Mouse (Mus musculus) stomach, embryonic 14.5 days (tissue): Measurements from ENCODE around the gene Sp3. TPM values are rescaled to one million over a fixed set of nuclear protein-coding genes. Genes with fewer than 3 reads are reported as not detected.

Source experiments
- ATAC-seq: fragments of 200-750 bp; cut with Nextera tagmentation; 2 replicates; pipeline ENCODE4 v1.8.0; 2017; ENCODE audit warnings: low read depth, moderate TSS enrichment; ENCODE audit not compliant: insufficient number of reproducible peaks, insufficient read depth, low FRiP score
- H3K27ac ChIP-seq: fragments of 300-500 bp; sonication (generic); 2 replicates; pipeline ENCODE4 v1.5.1; 2014; ENCODE audit warnings: mild to moderate bottlenecking, low read length, moderate library complexity, mixed read lengths
- H3K27me3 ChIP-seq: fragments of 300-500 bp; sonication (generic); 2 replicates; pipeline ENCODE4 v1.6.1; 2014; ENCODE audit warnings: low read length, control low read depth, mixed read lengths; ENCODE audit not compliant: control insufficient read depth, insufficient read depth
- H3K36me3 ChIP-seq: fragments of 300-500 bp; sonication (generic); 2 replicates; pipeline ENCODE4 v1.6.1; 2014; ENCODE audit warnings: mild to moderate bottlenecking, control low read depth, low read length, moderate library complexity, mixed read lengths; ENCODE audit not compliant: control insufficient read depth, insufficient read depth
- H3K4me1 ChIP-seq: fragments of 300-500 bp; sonication (generic); 2 replicates; pipeline ENCODE4 v1.6.1; 2014; ENCODE audit warnings: low read length, control low read depth, mixed read lengths; ENCODE audit not compliant: control insufficient read depth, insufficient read depth
- H3K4me2 ChIP-seq: fragments of 300-500 bp; sonication (generic); replicated peaks from 2 replicates; pipeline ENCODE4 v1.6.1; 2014; ENCODE audit warnings: low read depth, low read length, control low read depth
- H3K4me3 ChIP-seq: fragments of 300-500 bp; sonication (generic); 2 replicates; pipeline ENCODE4 v1.5.1; 2014; ENCODE audit warnings: low read depth, low read length, control low read depth
- H3K9ac ChIP-seq: fragments of 300-500 bp; sonication (generic); replicated peaks from 2 replicates; pipeline ENCODE4 v1.6.1; 2014; ENCODE audit warnings: low read depth, mild to moderate bottlenecking, control low read depth, low read length, moderate library complexity, mixed read lengths
- H3K9me3 ChIP-seq: fragments of 300-500 bp; sonication (generic); 2 replicates; pipeline ENCODE4 v1.6.1; 2016; ENCODE audit warnings: low read depth, low read length, control low read depth; ENCODE audit not compliant: control insufficient read depth
- WGBS: fragments of 180-500 bp; shearing (Covaris S2); extraction: QIAGEN DNeasy Blood & Tissue Kit; methylation state at CpG from one replicate; pipeline ENCODE4 v1.1.7; 2014; 5-methylcytosine and 5-hydroxymethylcytosine counted together
- polyA plus RNA-seq: library from polyadenylated mRNA; unstranded; fragments of >200 nt; fragmentation: Nextera tagmentation; extraction: Ambion mirVana; gene quantifications from 2 replicates; pipeline ENCODE4 v1.2.1, GENCODE M21; 2014

Gene Sp3
- polyA plus RNA-seq, 1 experiment from 2014 or later: 66.9 TPM

DNA sequence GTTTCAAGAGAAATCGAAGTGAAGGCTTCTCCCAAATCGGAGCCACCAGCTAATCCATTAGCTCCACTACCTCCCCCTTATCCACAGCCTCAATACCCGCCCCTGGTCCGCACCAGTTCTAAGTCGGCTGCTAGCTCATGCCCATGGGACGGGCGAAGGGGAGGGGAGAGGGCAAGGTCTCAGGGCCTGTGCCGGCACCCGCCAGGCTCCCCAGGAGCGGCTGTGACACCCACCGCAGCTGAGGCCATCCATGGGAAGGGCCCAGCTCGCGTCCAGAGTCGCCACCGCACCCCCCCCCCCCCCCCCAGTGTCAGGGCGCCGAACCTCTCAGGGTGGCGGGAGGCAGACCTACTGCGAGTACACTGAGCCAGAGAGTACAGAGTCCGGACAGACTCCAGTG lies 32.4 kb upstream of the Sp3 start:
- Histone ChIP-seq H3K4me2 (no peak overlapping the region), H3K4me3 (no peak overlapping the region), H3K36me3 (no peaks in the 10 kb centered on the region), H3K9me3 (peaks cover 6% of the 10 kb centered on the region; the same call in 1 of the 2 replicates), H3K9ac (no peak overlapping the region), H3K27ac (no peak overlapping the region), H3K27me3 (no peaks in the 10 kb centered on the region), H3K4me1 (no peaks in the 10 kb centered on the region)
- ATAC-seq: no peak
- 72% methylated on average over 18 of the region's 20 CpGs for WGBS

DNA sequence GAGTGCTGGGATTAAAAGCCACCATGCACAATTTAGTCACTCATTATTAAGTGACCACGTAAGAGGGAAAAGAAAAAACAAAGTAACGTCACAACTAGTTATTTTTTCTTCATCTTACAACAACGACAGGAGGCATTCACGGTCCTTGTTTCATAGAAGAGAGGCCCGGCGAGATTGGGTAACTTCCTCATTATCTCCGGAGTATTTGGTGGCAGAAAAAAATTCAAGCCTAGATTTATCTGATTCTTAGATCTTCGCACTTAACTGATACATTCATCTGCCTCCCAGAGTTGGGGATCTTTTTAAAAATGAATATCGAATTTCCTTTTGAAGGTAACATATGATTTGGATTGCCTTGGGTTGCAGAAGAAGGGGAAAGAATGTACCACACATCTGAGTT lies 27.2 kb upstream of the Sp3 start:
- WGBS: 91% methylated on average over 9 of the region's 9 CpGs
- Histone ChIP-seq H3K4me3 (no peak overlapping the region), H3K27me3 (no peaks in the 10 kb centered on the region), H3K36me3 (no peaks in the 10 kb centered on the region), H3K4me1 (peaks cover 19% of the 10 kb centered on the region), H3K4me2 (no peak overlapping the region), H3K27ac (no peak overlapping the region), H3K9me3 (peaks cover 6% of the 10 kb centered on the region; the same call in 1 of the 2 replicates), H3K9ac (no peak overlapping the region)
- no peak for ATAC-seq

DNA sequence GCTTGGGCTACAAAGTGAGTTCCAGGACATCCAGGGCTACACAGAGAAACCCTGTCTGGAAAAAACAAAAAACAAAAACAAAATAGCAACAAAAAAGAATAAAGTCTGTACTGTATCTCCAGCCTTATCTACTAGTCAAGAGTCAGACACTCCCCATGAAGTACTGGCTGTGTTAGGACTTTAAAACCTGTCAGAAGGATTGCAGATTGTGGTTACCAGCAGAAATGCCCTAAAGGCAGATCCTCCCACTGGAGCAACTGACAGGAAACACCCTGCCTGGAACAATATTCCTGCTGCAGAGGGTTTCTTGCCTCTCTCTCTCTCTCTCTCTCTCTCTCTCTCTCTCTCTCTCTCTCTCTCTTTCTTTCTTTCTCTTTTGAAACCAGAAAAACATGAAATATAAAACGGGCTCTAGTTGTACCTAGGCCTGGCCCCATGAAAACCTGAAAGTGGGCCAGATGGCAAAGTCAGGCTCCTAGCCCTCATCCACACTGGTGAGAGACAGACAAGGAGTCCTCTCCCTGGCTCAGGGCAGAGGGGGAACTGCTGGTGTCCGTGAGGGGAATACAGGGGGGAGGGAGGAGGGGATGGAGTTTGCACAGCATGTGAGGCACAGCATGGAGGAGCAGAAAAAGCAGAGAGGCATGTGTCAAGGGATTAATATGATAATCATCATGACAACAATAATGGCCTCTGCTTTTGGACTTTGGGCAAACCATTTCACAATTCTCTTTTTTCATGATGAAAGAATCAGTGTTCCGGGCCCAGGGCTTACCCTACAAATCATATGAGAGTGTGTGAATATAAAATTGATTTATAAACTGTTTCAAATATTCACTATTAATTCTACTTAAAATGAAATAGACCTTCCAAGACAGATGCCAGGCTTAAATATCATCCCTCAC lies 25.6 kb upstream of the Sp3 start:
- no peak for ATAC-seq
- Histone ChIP-seq H3K9ac (no peak overlapping the region), H3K4me3 (no peak overlapping the region), H3K27ac (peak overlapping the region; percentile 94; the same call in 1 of the 2 replicates), H3K4me2 (no peak overlapping the region), H3K4me1 (peaks cover 19% of the 10 kb centered on the region), H3K27me3 (no peaks in the 10 kb centered on the region), H3K36me3 (no peaks in the 10 kb centered on the region), H3K9me3 (peaks cover 5% of the 10 kb centered on the region; the same call in 1 of the 2 replicates)
- WGBS: 50% methylated on average over 3 of the region's 3 CpGs

DNA sequence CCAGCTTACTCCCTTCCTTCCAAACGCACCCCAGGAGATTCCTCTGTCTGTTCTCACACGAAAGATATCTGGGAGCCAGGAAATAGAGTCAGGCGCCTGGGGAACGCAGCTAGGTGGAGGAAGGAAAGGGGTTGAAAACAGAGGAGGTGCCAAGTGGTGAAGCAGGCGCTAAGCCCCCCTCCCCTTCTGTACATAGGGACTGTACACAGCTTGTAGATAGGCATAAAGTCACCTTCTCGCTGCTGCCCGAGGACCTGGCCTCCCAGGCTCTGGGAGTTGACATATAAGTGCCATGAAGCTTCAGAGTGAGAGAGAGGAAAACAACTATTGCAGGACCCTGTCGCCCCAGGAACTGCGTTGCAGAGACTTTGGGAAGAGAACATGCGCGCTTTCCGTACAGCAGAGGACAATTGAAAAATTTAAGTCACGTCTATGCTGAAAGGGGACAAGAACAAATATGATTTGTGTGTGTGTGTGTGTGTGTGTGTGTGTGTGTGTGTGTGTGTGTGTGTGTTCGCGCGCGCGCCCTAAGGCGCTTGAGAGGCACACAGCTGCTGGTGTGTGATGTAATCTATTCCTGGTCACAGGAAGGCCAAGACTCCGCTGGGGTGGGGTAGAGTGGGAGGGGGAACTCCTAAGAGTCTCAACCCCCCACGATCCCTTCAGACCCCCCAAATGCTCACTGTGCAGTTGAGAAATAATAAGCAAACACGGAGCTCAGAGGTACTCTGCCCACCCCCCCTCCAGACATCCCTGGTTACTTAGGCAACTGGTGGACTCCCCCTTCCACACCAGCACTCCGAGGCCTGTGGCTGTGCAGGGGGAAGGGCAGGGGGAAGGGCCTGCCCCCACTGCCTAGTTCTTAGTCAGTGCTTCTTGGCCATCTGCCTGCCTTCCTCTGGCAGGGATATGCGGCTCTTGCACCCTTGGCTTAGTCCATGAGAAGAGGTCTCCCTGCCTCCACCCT lies 23.8 kb upstream of the Sp3 start:
- Histone ChIP-seq H3K27me3 (no peaks in the 10 kb centered on the region), H3K27ac (peak overlapping the region; percentile 94), H3K9me3 (no peaks in the 10 kb centered on the region), H3K36me3 (no peaks in the 10 kb centered on the region), H3K4me2 (peak overlapping the region; percentile 42), H3K4me3 (0 out of 2 replicates have a peak overlapping the region, but pooled peaks have one; percentile 5), H3K9ac (no peak overlapping the region), H3K4me1 (peaks cover 19% of the 10 kb centered on the region)
- peak; percentile 86 for ATAC-seq
- WGBS: 17% methylated on average over 24 of the region's 24 CpGs

DNA sequence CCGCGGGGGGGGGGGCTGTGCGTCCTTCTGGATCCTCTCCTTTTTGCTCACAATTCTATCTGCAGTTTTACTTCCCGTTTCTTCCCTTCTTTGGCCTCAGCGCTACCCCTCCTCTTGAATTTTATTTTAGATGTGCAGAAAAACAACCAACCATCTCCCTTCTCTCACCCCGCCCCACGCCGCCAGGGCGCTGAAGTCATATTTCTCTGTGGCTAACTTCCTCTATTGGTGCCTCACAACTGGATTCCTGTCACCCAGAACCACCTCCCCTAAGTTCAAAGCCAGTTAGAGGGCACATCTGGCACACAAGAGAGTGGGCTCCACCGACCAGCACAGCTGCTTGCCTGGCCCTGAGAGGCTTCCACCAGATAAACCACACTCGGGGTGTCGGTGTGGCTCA lies 22.8 kb upstream of the Sp3 start:
- 58% methylated on average over 10 of the region's 12 CpGs for WGBS
- Histone ChIP-seq H3K27me3 (no peaks in the 10 kb centered on the region), H3K36me3 (no peaks in the 10 kb centered on the region), H3K4me2 (no peak overlapping the region; the same call in 1 of the 2 replicates), H3K9me3 (no peaks in the 10 kb centered on the region), H3K27ac (peak overlapping the region; percentile 94; the same call in 1 of the 2 replicates), H3K4me1 (peaks cover 19% of the 10 kb centered on the region), H3K4me3 (no peak overlapping the region), H3K9ac (no peak overlapping the region)
- no peak for ATAC-seq

DNA sequence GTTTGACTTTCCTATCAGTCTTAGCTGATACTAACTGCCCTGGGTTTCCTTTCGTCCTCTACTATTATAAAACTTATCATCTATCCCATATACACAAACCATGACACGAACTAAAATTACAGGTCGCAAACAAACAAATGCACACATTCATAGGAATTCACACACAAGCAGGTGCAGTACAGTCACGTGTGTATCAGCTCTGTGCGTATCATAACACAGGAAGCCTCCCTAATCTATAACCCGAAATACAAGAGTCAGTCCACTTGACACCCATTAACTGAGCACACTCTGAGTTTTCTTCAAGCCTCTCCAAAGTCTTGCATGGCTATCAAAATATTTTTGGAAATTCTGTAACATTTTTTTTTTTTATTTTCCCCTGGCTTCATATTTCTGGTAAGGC lies 22.2 kb upstream of the Sp3 start:
- Histone ChIP-seq H3K27ac (no peak overlapping the region), H3K4me3 (no peak overlapping the region), H3K4me2 (no peak overlapping the region), H3K9ac (no peak overlapping the region), H3K27me3 (no peaks in the 10 kb centered on the region), H3K9me3 (no peaks in the 10 kb centered on the region), H3K4me1 (peaks cover 19% of the 10 kb centered on the region), H3K36me3 (no peaks in the 10 kb centered on the region)
- 83% methylated on average over 6 of the region's 6 CpGs for WGBS
- ATAC-seq: no peak

DNA sequence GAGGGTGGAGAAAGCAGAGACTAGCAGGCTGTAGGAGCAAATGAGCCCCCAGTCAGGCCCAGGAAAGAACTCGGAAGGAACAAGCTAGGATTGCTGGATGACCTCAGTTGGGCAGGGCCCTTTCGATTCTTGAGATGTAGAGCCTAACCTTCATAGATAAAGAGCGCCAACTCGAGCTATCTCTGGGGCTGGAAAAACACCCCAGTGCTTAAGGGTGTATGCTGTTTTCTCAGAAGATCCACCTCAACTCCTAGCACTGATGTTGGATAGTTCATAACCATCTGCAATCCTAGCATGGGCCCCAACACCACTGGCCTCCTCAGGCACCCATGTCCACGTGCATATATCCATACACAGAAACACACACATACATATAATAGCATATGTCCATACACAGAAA lies 21.7 kb upstream of the Sp3 start:
- no peak overlapping the region for H3K27ac ChIP-seq
- no peak overlapping the region for H3K4me3 ChIP-seq
- ATAC-seq: no peak
- no peaks in the 10 kb centered on the region for H3K9me3 ChIP-seq
- WGBS: 80% methylated on average over 5 of the region's 5 CpGs
- peaks cover 19% of the 10 kb centered on the region for H3K4me1 ChIP-seq
- H3K9ac ChIP-seq: no peak overlapping the region
- H3K27me3 ChIP-seq: no peaks in the 10 kb centered on the region
- H3K4me2 ChIP-seq: no peak overlapping the region
- no peaks in the 10 kb centered on the region for H3K36me3 ChIP-seq

DNA sequence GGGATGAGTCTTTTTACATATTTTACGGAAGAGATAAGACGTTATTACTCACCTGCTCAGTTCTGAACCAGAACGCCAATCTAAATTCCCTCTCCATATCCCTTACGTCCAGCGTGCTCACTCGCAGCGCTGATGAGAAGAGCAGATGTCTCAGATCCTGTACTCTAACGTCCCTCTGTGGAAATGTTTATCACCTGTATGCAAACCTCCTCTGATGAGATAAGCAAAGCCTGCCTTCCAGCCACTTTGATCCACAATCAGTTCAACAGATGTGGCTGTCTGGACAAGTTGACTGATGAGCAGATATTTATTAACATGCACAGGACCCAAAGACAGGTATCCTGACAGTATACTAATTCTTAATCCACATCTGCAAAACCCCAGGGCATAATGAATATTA lies 19.9 kb upstream of the Sp3 start:
- Histone ChIP-seq H3K9me3 (no peaks in the 10 kb centered on the region), H3K9ac (no peak overlapping the region), H3K36me3 (no peaks in the 10 kb centered on the region), H3K27me3 (no peaks in the 10 kb centered on the region), H3K27ac (no peak overlapping the region), H3K4me2 (no peak overlapping the region), H3K4me3 (no peak overlapping the region), H3K4me1 (peaks cover 32% of the 10 kb centered on the region)
- ATAC-seq: no peak
- 56% methylated on average over 8 of the region's 8 CpGs for WGBS
